Mouse (Mus musculus) neural tube, embryonic 14.5 days (tissue): ENCODE data around the gene Pgam2. TPM values are rescaled to one million over a fixed set of nuclear protein-coding genes. Genes with fewer than 3 reads are reported as not detected.

Source experiments
- ATAC-seq: fragments of 200-750 bp; cut with Nextera tagmentation; 2 replicates; pipeline ENCODE4 v1.8.0; 2017; ENCODE audit warnings: low read depth, mild to moderate bottlenecking, moderate TSS enrichment, moderate library complexity
- H3K27ac ChIP-seq: fragments of 300-500 bp; sonication (generic); 2 replicates; pipeline ENCODE4 v1.5.1; 2014; ENCODE audit warnings: low read depth, mild to moderate bottlenecking, control low read depth, low read length, moderate library complexity, mixed read lengths
- H3K27me3 ChIP-seq: fragments of 300-500 bp; sonication (generic); 2 replicates; pipeline ENCODE4 v1.6.1; 2014; ENCODE audit warnings: low read length; ENCODE audit not compliant: control insufficient read depth, insufficient read depth
- H3K36me3 ChIP-seq: fragments of 300-500 bp; sonication (generic); 2 replicates; pipeline ENCODE4 v1.6.1; 2014; ENCODE audit warnings: low read length, mixed read lengths; ENCODE audit not compliant: control insufficient read depth, insufficient read depth
- H3K4me1 ChIP-seq: fragments of 300-500 bp; sonication (generic); 2 replicates; pipeline ENCODE4 v1.6.1; 2014; ENCODE audit warnings: low read length; ENCODE audit not compliant: control insufficient read depth, insufficient read depth
- H3K4me2 ChIP-seq: fragments of 300-500 bp; sonication (generic); 2 replicates; pipeline ENCODE4 v1.6.1; 2014; ENCODE audit warnings: mild to moderate bottlenecking, low read depth, low read length, control low read depth
- H3K4me3 ChIP-seq: fragments of 300-500 bp; sonication (generic); 2 replicates; pipeline ENCODE4 v1.5.1; 2014; ENCODE audit warnings: low read depth, low read length, control low read depth, mixed read lengths
- H3K9ac ChIP-seq: fragments of 300-500 bp; sonication (generic); replicated peaks from 2 replicates; pipeline ENCODE4 v1.6.1; 2014; ENCODE audit warnings: low read depth, mild to moderate bottlenecking, control low read depth, low read length, mixed read lengths
- H3K9me3 ChIP-seq: fragments of 300-500 bp; sonication (generic); 2 replicates; pipeline ENCODE4 v1.6.1; 2016; ENCODE audit warnings: low read length; ENCODE audit not compliant: control insufficient read depth
- WGBS: fragments of 180-500 bp; shearing (Covaris S2); extraction: QIAGEN DNeasy Blood & Tissue Kit; methylation state at CpG from one replicate; pipeline ENCODE4 v1.1.7; 2014; 5-methylcytosine and 5-hydroxymethylcytosine counted together
- polyA plus RNA-seq: library from polyadenylated mRNA; unstranded; fragments of >200 nt; fragmentation: Nextera tagmentation; extraction: Ambion mirVana; gene quantifications from 2 replicates; pipeline ENCODE4 v1.2.1, GENCODE M21; 2014

Gene Pgam2
- polyA plus RNA-seq, 1 experiment from 2014 or later = 2.8 TPM

- Histone ChIP-seq H3K4me3 (peak within 1 kb of the TSS; percentile 87), H3K36me3 (peaks cover 5% of the 10 kb centered on the region; the same call in 1 of the 2 replicates), H3K9me3 (no peaks in the 10 kb centered on the region), H3K4me1 (peaks cover 14% of the 10 kb centered on the region), H3K27me3 (no peaks in the 10 kb centered on the region), H3K27ac (peak within 1 kb of the TSS; percentile 76), H3K4me2 (peak within 1 kb of the TSS; percentile 77), H3K9ac (peak within 1 kb of the TSS; percentile 90)
- peak; percentile 97 for ATAC-seq
- WGBS = under 1% methylated on average over 74 of the region's 74 CpGs
These were observed 15.2 kb downstream of the Pgam2 start, which contains the start of gene Dbnl for GRCm38 (mm10) chr11:5788056-5789014. TSS of gene Dbnl (plus strand) at chr11:5788488.

GRCm38 (mm10) chr11:5787671-5788055 lies 15.9 kb downstream of the Pgam2 start:
- ATAC-seq = no peak; the same call in 1 of the 2 replicates
- Histone ChIP-seq H3K27ac (peak overlapping the region; percentile 76), H3K27me3 (no peaks in the 10 kb centered on the region), H3K4me2 (peak overlapping the region; percentile 77), H3K4me1 (peaks cover 14% of the 10 kb centered on the region), H3K9me3 (no peaks in the 10 kb centered on the region), H3K4me3 (peak overlapping the region; percentile 87), H3K36me3 (peaks cover 2% of the 10 kb centered on the region; the same call in 1 of the 2 replicates), H3K9ac (peak overlapping the region; percentile 90)
- 32% methylated on average over 8 of the region's 8 CpGs for WGBS

DNA sequence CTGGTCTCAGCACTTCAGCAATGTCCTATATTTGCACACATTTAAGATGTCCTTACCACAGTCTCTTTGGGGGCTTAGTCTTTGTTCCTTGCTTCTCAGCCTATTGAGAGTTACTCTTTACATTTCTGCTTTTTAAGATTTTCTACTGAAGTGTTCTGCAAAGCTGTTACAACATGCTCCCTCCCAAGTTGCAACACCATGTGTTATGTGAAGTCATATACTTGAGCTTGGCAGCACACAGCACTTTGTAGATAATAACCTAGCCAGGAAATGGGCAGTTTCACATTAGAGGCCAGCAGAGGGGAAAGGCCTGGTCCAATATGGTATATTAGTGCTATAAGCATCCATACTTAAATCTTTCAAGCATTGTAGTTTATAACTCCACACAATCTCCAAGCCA lies 17.8 kb downstream of the Pgam2 start:
- no peak for ATAC-seq
- peaks cover 14% of the 10 kb centered on the region for H3K4me1 ChIP-seq
- H3K9ac ChIP-seq = no peak overlapping the region
- no peak overlapping the region for H3K4me2 ChIP-seq
- no peak overlapping the region for H3K4me3 ChIP-seq
- no peaks in the 10 kb centered on the region for H3K36me3 ChIP-seq
- H3K9me3 ChIP-seq = no peaks in the 10 kb centered on the region
- no peaks in the 10 kb centered on the region for H3K27me3 ChIP-seq
- no peak overlapping the region for H3K27ac ChIP-seq

DNA sequence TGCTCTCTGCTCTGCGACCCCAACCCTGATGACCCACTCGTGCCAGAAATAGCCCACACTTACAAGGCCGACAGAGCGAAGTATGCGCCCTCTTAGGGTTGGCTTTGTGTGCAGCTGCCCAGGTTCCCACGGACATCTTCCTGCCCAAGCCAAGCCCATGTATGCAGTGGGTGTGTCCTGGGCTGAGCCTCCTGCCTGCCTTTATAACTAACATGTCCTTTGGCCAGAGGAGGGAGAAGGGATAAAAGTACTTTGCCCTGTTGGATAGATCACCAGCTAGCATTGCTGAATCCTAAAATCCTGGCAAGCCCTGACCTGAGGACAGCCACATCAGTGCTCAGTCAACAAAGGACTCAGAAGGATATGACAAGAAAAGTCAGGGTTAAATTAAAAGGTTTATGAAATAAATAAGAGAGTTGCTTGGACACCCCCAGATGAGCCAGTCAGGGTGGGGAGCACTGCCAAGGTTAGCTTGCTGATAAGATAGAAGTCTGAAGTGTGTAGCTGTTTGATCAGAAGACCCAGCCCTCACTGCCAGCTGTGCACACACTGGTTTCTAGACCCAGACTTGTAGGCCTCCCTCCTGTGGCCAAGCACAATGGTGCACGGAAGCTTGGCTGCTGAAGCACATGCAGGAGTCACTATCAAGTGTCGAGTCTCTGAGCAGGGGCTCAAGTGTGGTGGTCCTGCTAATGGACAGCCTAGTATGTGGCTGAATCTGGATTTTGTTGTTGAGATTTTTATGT lies 21.2 kb downstream of the Pgam2 start:
- Histone ChIP-seq H3K36me3 (no peaks in the 10 kb centered on the region), H3K27me3 (no peaks in the 10 kb centered on the region), H3K9me3 (no peaks in the 10 kb centered on the region), H3K4me1 (peaks cover 2% of the 10 kb centered on the region; the same call in 1 of the 2 replicates), H3K4me3 (no peak overlapping the region), H3K4me2 (no peak overlapping the region), H3K27ac (no peak overlapping the region), H3K9ac (no peak overlapping the region)
- ATAC-seq = no peak
- WGBS = 74% methylated on average over 8 of the region's 8 CpGs

- Histone ChIP-seq H3K4me3 (no peak overlapping the region), H3K9ac (no peak overlapping the region), H3K27ac (no peak overlapping the region), H3K4me1 (no peaks in the 10 kb centered on the region), H3K9me3 (no peaks in the 10 kb centered on the region), H3K4me2 (no peak overlapping the region), H3K27me3 (no peaks in the 10 kb centered on the region), H3K36me3 (no peaks in the 10 kb centered on the region)
- WGBS = 95% methylated on average over 6 of the region's 6 CpGs
- ATAC-seq = no peak
These were observed 23.5 kb downstream of the Pgam2 start for GRCm38 (mm10) chr11:5780035-5780499.

GRCm38 (mm10) chr11:5778481-5778880 lies 25.1 kb downstream of the Pgam2 start:
- H3K9me3 ChIP-seq = no peaks in the 10 kb centered on the region
- no peak overlapping the region for H3K9ac ChIP-seq
- WGBS = 81% methylated on average over 2 of the region's 2 CpGs
- no peak overlapping the region for H3K4me3 ChIP-seq
- no peak overlapping the region for H3K4me2 ChIP-seq
- no peak for ATAC-seq
- no peaks in the 10 kb centered on the region for H3K4me1 ChIP-seq
- no peak overlapping the region for H3K27ac ChIP-seq
- no peaks in the 10 kb centered on the region for H3K27me3 ChIP-seq
- H3K36me3 ChIP-seq = no peaks in the 10 kb centered on the region

DNA sequence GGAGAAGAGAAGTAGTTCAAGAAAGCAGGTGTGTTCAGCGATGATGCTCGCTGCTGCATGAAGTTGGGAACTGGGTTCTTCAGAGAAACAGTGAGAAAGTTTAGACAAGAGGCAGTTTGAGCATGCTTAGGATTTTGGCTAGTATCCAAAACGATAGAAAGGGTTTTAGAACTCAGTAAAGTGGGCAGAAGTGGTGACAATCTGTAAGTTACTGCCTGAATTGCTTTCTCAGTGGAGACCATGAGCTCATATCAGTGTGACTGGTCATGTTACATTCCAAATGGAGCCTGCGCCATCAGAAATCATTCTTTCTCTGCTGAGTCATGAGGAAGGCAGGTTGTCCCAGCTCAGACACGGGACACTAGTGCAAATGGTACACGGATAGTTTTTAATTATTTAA lies 37.5 kb downstream of the Pgam2 start:
- Histone ChIP-seq H3K27ac (no peak overlapping the region), H3K4me3 (no peak overlapping the region), H3K4me1 (no peaks in the 10 kb centered on the region; the same call in 1 of the 2 replicates), H3K9me3 (no peaks in the 10 kb centered on the region), H3K27me3 (no peaks in the 10 kb centered on the region), H3K9ac (no peak overlapping the region), H3K36me3 (peaks cover 8% of the 10 kb centered on the region), H3K4me2 (no peak overlapping the region)
- WGBS = 93% methylated on average over 6 of the region's 6 CpGs
- no peak for ATAC-seq

- H3K36me3 ChIP-seq = no peaks in the 10 kb centered on the region
- peak overlapping the region; percentile 82 for H3K9ac ChIP-seq
- no peaks in the 10 kb centered on the region for H3K9me3 ChIP-seq
- no peaks in the 10 kb centered on the region for H3K27me3 ChIP-seq
- H3K4me1 ChIP-seq = peaks cover 4% of the 10 kb centered on the region
- peak; percentile 51 for ATAC-seq
- H3K27ac ChIP-seq = peak overlapping the region; percentile 92
- 21% methylated on average over 6 of the region's 6 CpGs for WGBS
- peak overlapping the region; percentile 73 for H3K4me3 ChIP-seq
- peak overlapping the region; percentile 94 for H3K4me2 ChIP-seq
These were observed 40.9 kb downstream of the Pgam2 start for GRCm38 (mm10) chr11:5762633-5762982.
